Mouse (Mus musculus) thymus, adult 2 months (tissue): ENCODE measurements around the gene Tjp1. TPM values are rescaled to one million over a fixed set of nuclear protein-coding genes. Genes with fewer than 3 reads are reported as not detected.

Experiments
- DNase-seq: peaks from one replicate; pipeline ENCODE4 v3.0.0; 2021
- H3K27ac ChIP-seq: fragments of 200-500 bp; 2 replicates; pipeline ENCODE4 v1.5.1; 2012; ENCODE audit warnings: low read length, control low read depth; ENCODE audit not compliant: control insufficient read depth, insufficient read depth
- H3K27me3 ChIP-seq: fragments of 200-500 bp; 2 replicates; pipeline ENCODE4 v1.6.1; 2012; ENCODE audit warnings: mild to moderate bottlenecking, low read length, moderate library complexity, mixed read lengths; ENCODE audit not compliant: control insufficient read depth, insufficient read depth
- H3K36me3 ChIP-seq: fragments of 200-500 bp; 2 replicates; pipeline ENCODE4 v1.6.1; 2012; ENCODE audit warnings: mild to moderate bottlenecking, low read length, moderate library complexity; ENCODE audit not compliant: control insufficient read depth, insufficient read depth
- H3K4me1 ChIP-seq: fragments of 200-500 bp; replicated peaks from 2 replicates; pipeline ENCODE4 v1.6.1; 2012; ENCODE audit warnings: low read length; ENCODE audit not compliant: control insufficient read depth, insufficient read depth
- H3K4me3 ChIP-seq: fragments of 200-500 bp; 2 replicates; pipeline ENCODE4 v1.5.1; 2012; ENCODE audit warnings: mild to moderate bottlenecking, low read length, control low read depth, moderate library complexity; ENCODE audit not compliant: control insufficient read depth, insufficient read depth
- CTCF ChIP-seq: fragments of 200-500 bp; IDR thresholded peaks from 2 replicates; pipeline ENCODE4 v1.5.1; 2012; ENCODE audit warnings: mild to moderate bottlenecking, control low read depth, low read length, moderate library complexity, borderline replicate concordance; ENCODE audit not compliant: control insufficient read depth, poor library complexity, insufficient read depth; ENCODE audit errors: extremely low read depth
- POLR2A ChIP-seq: fragments of 200-500 bp; IDR thresholded peaks from 2 replicates; pipeline ENCODE4 v1.6.1; 2012; ENCODE audit warnings: mild to moderate bottlenecking, low read length, control low read depth, moderate library complexity; ENCODE audit not compliant: control insufficient read depth, poor library complexity, insufficient read depth; ENCODE audit errors: extremely low read depth
- WGBS: fragments of 180-500 bp; shearing (Covaris S2); methylation state at CpG from one replicate; pipeline ENCODE4 v1.1.7; 2018; 5-methylcytosine and 5-hydroxymethylcytosine counted together
- polyA plus RNA-seq: library from polyadenylated mRNA; depleted of rRNA; stranded (reverse); fragments of >200 nt; gene quantifications from 2 replicates; pipeline ENCODE4 v1.2.3, GENCODE M21; 2012

The Tjp1 gene
- polyA plus RNA-seq, 1 experiment: 3.6 TPM

DNA sequence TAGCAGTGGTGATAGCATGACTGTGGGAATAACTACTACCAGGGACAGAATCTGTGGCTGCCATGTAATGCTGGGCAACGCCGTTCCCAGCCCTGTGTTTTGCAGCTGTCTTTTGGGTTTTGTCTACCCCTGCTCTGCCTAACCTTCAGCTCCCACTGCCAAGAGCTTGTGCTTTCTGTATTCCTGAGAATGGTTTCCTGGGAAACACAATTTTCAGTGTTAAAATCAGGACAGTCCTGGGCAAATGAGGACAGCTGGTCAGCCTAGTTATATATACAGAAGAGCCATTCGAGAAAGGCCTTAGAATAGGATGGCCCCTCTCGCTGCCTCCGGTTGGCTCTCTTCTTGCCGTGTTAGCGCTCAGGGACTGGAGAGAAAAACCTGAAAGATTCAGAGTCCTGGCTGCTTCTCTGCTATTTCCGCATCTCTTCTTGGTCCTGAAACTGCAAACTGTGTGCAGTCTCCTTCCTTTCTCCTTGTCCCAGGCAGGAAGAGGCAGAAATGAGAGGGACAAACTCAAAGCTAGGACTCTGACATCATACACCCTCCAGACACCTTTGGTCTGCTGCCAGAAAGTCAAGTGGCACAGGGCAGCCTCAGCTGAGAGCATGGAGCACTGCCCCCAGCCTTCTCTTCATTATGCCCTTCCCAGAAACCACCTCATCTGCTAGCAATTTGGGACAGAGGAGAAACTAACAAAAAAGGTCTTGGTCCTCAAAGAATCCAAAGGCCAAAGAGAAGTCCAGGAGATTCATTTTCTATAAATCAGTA is 139.2 kb downstream of the Tjp1 start:
- Histone ChIP-seq H3K4me1 (no peaks in the 10 kb centered on the region), H3K27me3 (no peaks in the 10 kb centered on the region), H3K4me3 (no peak overlapping the region), H3K27ac (no peak overlapping the region), H3K36me3 (no peaks in the 10 kb centered on the region)
- 91% methylated on average over 8 of the region's 8 CpGs for WGBS
- no peak for DNase-seq
- no peak for TF ChIP-seq CTCF
- TF ChIP-seq POLR2A: no peak

DNA sequence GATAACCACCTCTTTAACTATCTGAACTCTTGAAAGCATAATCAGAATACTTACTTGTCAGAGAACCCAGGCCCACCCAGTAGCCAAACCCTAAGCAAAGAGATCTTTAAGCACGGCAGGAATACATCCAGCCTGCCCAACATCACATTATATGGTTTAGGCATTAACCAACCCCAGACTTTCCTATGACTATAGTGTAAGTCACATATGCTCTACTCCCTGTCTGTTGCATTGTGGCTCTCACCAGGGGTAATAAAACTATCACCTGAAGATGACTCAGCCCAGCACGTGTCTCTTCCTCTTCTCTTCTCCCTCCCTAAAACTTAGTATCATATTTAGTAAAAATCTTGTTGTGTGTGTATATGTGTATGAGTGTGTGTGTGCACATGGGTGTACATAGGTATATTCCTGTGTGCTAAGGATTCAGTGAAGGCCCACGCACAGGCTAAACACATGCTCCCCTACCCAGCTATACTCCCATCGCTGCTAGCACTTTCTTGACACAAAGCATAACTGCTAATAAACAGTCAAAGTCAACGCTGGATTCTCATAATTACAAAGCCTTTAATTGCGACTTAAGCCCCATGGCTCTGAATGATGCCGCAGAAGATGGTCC is 139.9 kb downstream of the Tjp1 start:
- Histone ChIP-seq H3K4me3 (no peak overlapping the region), H3K27ac (no peak overlapping the region), H3K36me3 (no peaks in the 10 kb centered on the region), H3K27me3 (no peaks in the 10 kb centered on the region; the same call in 1 of the 2 replicates), H3K4me1 (no peaks in the 10 kb centered on the region)
- DNase-seq: no peak
- 92% methylated on average over 7 of the region's 7 CpGs for WGBS
- TF ChIP-seq POLR2A (no peak), CTCF (no peak)

DNA sequence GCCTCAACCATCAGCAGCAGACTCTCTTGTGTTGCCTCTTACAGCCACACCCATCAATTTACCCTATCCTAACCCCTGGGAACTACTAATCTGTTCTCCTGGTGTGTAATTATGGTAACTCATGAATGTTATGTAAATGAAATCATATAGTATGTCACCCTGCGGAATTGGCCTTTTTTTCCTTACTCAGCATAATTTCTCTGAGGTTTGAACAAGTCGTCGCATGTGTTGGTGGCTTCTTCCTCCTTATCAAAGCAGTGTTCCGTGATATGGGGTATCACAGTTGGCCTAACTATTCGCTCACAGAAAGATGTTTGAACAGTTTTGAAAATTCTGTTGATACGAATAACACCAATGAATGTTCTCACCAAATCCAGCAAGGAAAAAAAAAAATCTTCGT is 142.8 kb downstream of the Tjp1 start:
- Histone ChIP-seq H3K4me1 (no peaks in the 10 kb centered on the region), H3K27ac (no peak overlapping the region), H3K36me3 (no peaks in the 10 kb centered on the region), H3K27me3 (no peaks in the 10 kb centered on the region; the same call in 1 of the 2 replicates), H3K4me3 (no peak overlapping the region)
- TF ChIP-seq POLR2A: no peak
- TF ChIP-seq CTCF: no peak
- no peak for DNase-seq
- 92% methylated on average over 7 of the region's 7 CpGs for WGBS

DNA sequence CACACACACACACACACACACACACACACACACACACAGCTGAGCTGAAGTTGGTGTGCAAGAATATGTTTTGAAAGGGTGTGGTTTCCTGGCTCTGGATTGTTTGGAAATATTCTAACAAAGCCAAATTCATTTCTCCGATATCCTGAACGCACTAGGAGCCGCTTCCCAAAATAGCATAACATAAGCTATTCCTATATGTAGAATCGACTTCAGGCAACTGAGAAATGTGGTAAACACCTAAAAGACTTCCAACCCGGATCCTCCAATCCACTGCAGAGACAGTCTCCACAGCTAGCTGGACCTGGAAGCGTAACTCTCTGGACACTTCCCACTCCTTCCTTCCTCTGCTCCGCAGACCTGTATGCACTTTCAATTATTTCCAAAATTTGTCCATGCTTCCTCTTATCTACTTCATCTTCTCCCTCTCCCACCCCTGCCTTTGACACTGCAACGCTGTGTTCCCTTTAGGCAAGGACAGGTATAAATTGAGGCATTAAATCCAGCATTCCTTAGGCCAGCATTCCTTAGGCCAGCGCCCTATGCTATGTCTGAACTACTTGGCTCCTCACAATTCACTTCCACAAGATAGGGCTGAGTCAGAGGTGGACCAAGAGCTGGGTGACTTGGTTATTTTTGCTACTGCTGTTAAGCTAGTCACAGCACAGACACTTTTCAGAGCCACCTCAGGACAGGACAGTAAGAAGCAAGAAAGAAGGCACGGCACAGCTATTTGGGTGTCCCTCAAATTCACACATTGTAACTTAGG is 144.9 kb downstream of the Tjp1 start:
- H3K4me3 ChIP-seq: no peak overlapping the region
- 71% methylated on average over 10 of the region's 10 CpGs for WGBS
- TF ChIP-seq CTCF: no peak
- no peak for TF ChIP-seq POLR2A
- H3K36me3 ChIP-seq: no peaks in the 10 kb centered on the region
- no peak overlapping the region for H3K27ac ChIP-seq
- DNase-seq: no peak
- H3K4me1 ChIP-seq: no peaks in the 10 kb centered on the region
- no peaks in the 10 kb centered on the region; the same call in 1 of the 2 replicates for H3K27me3 ChIP-seq

DNA sequence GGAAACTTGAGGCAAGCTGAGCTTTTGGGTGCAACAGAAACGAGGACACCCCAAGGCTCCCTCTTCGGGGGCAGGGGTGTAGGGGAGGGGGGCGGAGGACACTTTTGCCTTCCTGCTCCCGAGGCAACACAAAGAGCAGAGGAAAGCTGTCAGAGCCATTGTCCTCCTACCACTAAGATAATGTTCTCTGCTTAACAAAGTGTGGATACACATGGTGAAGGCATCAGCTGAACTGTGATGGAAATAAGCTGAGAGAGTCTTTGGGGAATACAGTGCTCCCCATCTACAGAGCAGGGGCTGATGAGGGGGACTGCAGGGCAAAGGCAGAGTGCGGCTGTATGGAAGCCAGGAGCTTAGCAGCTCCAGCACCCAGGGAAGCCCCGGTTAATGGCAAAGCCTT is 145.7 kb downstream of the Tjp1 start:
- no peak for TF ChIP-seq POLR2A
- no peak for TF ChIP-seq CTCF
- 54% methylated on average over 6 of the region's 6 CpGs for WGBS
- no peak for DNase-seq
- Histone ChIP-seq H3K27me3 (no peaks in the 10 kb centered on the region; the same call in 1 of the 2 replicates), H3K27ac (no peak overlapping the region), H3K4me3 (no peak overlapping the region), H3K4me1 (no peaks in the 10 kb centered on the region), H3K36me3 (no peaks in the 10 kb centered on the region)

DNA sequence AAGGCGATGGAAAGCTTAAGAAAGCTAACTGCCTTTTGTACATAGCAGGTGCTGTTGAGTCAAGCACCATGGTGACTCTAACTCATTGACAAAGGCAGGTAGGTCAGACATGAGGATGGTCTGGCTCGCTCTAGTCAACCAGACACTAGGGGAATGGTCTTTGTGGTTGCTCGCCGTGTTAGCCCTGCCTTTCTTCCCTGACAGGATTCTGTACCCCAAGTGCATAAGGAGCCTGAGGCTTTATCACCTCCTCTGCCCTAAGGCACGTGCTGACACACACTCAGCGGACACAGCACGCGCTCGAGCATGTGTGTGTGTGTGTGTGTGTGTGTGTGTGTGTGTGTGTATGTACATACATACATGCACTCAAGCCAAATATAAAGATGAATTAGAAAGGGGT is 146.9 kb downstream of the Tjp1 start:
- WGBS: 92% methylated on average over 9 of the region's 9 CpGs
- H3K27ac ChIP-seq: no peak overlapping the region
- no peaks in the 10 kb centered on the region for H3K36me3 ChIP-seq
- H3K4me1 ChIP-seq: no peaks in the 10 kb centered on the region
- TF ChIP-seq POLR2A (no peak), CTCF (no peak)
- DNase-seq: no peak
- H3K4me3 ChIP-seq: no peak overlapping the region
- H3K27me3 ChIP-seq: no peaks in the 10 kb centered on the region; the same call in 1 of the 2 replicates
